Mouse (Mus musculus) 3T3-L1 (cell line): ENCODE measurements around the gene Atxn7l2.
"Not testable (repeated sequence)": the region's sequence is repeated elsewhere in the genome, so short reads cannot be mapped to it uniquely, and the experiment has no call there.

Experiments used
- DNase-seq: peaks from one replicate; pipeline ENCODE4 v3.0.0-alpha.2; 2015; ENCODE audit warnings: low read depth, low spot score

Gene Atxn7l2

DNA sequence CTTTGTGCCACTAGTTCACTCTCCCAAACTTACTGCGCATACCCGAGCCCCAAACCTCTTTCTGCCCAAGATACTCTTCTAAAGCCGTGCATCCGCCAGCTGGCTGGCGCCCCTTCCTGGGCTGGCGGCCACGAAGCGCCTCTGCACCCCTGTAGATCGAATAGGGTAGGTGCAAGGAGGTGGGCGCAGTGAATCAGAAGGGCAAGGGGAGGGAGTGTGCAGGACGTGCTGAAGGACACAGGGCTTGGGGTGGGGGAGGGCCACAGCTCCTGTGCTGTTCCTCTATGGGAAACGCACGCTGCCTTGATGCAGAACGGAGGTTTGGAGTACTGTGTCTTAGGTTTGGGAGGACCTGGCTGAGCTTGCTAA, at the start of gene Atxn7l2:
TSS of gene Atxn7l2 (minus strand) at position 164 of the 369 bp plus-strand sequence.
- DNase-seq = no peak

DNA sequence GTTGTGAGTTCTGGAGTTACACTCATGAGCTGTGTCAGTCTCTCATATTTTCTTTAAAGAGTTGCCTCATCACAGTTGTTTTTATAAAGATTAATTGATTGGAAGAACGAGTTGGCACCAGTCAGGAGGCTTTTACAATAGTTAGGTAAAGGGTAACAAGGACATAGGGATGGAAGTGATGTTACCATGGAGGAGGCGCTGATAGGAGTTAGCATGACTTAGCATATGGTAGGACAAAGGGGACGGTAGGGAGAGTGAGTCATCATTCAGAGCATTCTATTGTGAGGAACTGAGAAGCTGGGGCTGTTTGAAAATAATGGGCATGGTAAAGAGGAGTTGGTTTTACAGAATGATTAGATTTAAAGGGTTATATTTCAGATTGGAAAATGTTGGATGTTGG, 48.6 kb upstream of the Atxn7l2 start:
- DNase-seq = peak; percentile 70

- peak; percentile 42 for DNase-seq
Measured at GRCm38 (mm10) chr3:108257831-108258500, 47.2 kb upstream of the Atxn7l2 start.

GRCm38 (mm10) chr3:108256719-108257637, 46.2 kb upstream of the Atxn7l2 start, which contains the start of gene Psma5:
Gene Psma5, plus strand, starts transcription at chr3:108256926.
- DNase-seq = peak; percentile 100

DNA sequence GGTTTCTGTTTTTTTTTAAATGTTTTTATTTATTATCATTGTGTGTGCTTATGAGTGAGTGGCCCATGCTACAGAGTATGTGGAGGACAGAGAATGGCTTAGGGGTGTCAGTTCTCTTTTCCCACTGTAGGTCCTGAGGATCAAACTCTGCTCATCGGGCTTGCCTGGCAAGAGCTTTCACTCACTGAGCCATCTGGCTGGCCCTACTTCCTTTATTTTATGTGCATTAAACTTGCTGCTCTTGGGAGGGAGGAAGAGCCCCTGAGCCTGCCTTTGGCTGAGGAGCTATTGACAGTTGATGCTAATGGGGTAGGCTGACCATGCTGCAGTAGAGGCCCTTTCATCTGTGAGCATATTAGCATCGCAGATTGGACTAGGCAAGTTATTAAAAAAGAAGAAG, 36.1 kb upstream of the Atxn7l2 start:
- DNase-seq = no peak

DNA sequence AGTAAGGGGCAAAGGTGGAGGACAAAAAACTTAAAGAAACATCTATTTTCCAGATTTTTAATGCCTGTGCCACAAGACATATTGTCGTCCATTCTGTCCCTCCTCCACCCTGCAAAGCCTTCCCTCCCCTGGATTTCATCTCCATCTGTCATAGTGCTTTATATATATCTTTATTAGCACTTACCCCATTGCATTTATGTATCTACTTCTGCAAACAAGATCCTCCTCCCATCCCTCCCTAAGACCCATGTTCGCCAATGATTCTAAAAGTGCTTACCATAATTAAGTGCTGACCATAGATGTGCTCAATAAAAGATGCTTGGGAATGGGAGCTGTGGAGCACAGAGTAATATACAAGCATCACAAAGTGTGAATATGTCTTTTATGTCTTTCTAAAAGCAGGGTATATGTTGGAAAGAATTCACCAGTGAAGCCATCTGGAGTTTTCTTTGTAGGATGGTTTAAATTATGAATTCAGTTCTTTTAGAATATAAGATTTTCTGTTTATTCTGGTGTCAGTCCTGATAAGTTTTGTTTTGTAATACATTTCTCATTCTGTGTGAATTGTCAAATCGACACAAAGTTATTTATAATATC, 30.6 kb upstream of the Atxn7l2 start:
- no peak for DNase-seq

DNA sequence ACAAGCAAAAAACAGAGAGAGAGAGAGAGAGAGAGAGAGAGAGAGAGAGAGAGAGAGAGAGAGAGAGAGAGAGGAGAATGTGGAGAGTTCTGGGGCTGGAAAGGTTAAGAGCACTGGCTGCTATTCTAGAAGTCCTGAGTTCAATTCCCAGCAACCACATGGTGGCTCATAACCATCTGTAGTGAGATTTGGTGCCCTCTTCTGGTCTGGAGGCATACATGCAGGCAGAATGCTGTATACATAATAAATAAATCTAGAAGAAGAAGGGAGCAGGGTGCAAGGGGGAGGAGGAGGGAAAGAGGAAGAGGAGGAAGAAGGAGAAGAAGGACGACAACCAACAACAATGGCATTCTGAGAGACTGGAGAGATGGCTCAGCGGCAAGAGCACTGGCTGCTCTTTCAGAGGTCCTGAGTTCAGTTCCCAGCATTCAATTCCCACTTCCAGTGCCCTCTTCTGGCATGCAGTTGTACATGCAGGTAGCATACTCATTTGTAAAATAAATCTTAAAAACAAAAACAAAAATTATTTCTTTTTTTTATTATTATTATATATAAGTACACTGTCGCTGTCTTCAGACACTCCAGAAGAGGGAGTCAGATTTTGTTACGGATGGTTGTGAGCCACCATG, 26.9 kb upstream of the Atxn7l2 start:
- DNase-seq = not testable (repeated sequence)

DNA sequence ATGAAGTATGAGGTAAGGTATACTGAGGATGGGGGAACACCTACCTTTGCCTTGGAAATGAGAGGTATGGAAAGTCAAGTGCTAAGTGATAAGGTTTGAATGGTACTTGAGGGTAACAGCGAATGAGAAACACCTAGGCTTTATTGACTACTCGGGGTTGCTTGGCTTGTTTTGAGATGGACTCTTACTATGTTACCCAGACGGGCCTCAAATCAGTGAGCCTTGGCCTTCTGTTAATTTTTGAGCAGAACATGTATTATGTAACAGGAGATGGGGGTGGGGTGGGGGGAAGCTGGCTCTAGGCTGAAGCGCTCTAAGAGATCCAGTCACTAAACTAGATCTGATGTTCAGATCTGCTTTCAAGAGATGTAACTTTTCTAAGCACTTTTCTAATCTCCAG, 20.9 kb upstream of the Atxn7l2 start:
- no peak for DNase-seq

DNA sequence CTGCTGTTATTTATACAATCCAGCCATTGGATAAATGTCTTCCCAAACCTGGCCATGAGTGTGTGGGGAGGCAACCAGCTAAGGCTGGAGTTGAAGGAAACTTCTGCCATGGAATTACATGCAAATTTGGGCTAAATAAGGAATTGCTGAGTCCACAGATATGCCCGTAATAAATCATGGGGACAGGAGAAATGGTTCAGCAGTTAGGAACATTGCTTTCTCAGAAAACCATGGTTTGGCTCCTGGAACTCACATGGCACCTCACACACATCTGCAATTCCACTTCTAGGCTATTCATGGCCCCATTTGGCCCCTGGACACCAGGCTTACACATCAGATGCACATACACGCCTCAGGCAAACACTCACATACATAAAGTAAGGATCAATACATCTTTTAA, 16.8 kb upstream of the Atxn7l2 start:
- DNase-seq = no peak

DNA sequence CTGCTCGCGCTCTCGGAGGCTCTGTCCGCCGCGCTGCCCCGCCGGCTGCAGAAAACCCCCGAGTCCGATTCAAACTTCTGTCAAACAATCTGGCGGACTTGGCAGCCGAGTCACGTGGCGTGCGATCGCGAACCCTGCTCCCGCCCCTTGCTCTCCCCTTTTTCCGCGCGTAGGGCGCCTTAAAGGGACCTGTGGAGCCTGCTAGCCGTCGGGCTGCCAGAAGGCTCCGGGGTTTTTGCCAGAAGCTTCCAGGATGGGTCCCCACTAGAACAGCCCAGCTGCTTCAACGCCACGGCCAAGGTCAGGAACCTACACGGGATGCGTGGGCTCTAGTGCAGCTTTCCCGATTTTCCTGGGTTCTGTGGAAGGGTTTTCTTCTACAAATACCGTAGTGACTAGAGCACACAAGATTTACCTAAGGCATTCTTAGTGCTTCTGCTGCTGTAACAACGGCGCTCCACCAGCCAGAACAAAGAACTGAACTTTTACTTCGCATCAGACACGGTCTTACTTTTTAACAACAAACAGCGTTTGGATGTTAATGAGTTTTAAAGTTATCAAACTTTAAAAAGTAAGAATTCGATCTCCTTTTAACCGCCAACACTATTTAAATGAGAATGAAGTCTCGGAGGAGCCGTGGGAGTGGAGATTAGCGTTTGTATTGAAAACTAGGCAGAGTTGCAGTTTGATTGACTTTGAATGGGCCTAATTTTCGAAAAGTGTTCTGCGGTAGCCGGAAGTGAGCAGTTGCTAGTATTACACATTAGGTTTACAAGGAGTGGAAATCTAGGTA, 16.0 kb upstream of the Atxn7l2 start, which contains the start of gene Sypl2:
TSS of gene Sypl2 (minus strand) at position 91 of the 793 bp plus-strand sequence.
- DNase-seq = no peak

DNA sequence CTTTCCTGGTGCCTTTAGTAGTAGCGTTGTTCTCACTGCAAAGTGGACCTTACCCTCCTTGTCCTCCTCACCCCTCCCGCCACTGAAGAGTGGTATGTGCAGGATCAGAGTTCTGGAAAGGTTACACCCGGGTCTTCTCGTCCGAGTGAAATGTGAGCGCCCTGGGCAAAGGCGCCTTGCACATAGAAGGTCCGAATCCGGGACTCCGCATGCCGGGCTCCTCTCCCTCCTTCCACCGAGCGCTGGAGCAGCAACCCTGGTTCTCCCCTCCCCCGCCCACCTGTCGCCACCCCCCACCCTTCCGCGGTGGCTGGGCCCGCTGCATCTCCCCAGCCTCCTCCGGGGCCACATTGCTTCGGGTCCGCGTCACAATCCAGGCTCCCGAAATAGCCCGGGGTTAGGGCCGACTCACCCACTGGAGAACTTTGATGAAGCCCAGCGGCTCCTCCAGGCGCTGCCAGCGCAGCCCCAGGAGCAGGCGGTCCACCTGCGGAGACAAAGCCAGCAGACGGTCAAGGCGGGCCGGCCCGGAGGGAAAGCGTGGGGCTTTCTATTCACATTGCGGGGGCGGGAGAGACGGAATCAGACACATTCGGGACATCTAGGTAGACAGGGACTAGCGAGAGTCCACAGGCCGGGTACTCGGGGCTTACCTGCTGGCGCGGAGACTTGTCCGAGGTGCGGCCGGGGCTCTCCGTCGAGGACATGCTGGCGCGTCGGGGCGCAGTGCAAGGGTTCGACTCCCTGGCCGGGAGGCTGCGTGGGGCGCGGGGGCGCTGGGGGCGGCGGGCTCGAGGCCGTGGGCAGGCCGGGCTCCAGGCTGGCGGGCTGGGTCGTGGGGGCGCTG, 15.2 kb upstream of the Atxn7l2 start:
- DNase-seq = no peak

- no peak for DNase-seq
Measured at GRCm38 (mm10) chr3:108220661-108221060, 9.9 kb upstream of the Atxn7l2 start.

GRCm38 (mm10) chr3:108214734-108215133, 4.0 kb upstream of the Atxn7l2 start:
- DNase-seq = peak; percentile 68

- DNase-seq = peak; percentile 23
Measured at GRCm38 (mm10) chr3:108212406-108212805, 1.7 kb upstream of the Atxn7l2 start.

- no peak for DNase-seq
Measured at GRCm38 (mm10) chr3:108211845-108212244, 1.1 kb upstream of the Atxn7l2 start.

DNA sequence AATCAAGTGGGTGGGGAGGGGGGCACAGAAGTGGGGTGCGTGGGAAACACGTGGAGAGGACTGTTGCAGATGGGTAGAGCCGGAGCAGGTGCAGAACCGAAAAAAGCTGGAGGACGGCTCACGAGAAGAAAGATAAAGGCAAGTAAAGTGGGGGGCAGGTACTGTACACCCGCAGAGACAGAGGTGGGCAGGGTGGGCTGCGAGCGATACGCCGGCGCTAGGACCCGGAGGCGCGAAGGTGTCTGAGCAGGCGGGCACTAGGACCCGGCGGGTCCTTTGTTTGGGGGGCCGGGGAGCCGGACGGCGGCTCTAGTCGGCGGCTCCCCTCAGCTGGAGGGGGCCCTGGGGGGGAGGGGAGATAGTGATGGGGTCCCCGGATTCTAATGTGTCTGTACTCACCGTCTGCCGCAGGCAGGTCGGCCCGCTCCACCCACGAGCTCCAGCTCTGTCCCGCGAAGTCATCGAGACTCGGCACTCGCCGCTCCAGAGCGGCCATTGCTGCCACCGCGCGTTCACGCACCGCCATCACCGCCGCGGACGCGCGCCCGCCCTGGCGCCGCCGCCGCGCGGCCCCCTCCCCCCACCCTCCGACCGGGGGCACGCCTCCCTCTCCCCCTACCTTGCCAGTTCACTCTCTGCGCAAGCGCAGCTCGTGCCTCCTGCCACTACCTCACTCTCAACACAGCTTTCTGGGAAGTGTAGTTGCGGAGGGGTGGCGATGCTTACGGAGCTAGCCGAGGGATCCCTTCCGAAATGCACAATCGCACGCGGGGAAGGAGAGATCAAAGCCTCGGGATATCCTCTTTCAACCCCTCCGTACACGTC, 576 bp downstream of the Atxn7l2 start:
- DNase-seq = peak; percentile 98

DNA sequence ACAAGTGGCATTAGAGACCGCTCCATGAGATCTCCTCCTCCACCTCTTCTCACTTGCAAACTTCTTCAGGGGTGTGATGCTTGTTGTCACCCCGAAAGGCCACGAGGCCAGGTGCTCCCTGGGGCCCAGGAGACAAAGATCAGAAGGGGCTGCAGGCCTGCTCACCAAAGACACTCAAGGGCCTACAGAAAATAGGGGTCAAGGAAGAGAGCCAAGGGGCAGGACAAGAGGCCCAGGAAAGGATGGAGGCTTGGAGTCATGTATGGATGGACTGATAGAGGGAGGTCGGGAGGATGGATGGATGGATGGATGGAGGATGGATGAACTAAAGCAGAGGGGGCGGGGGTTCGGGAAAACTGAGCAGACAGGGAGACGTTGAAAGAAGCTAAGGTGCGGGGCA, 1.2 kb downstream of the Atxn7l2 start:
- peak; percentile 31 for DNase-seq

- DNase-seq = no peak
Measured at GRCm38 (mm10) chr3:108209001-108209400, 1.7 kb downstream of the Atxn7l2 start.

DNA sequence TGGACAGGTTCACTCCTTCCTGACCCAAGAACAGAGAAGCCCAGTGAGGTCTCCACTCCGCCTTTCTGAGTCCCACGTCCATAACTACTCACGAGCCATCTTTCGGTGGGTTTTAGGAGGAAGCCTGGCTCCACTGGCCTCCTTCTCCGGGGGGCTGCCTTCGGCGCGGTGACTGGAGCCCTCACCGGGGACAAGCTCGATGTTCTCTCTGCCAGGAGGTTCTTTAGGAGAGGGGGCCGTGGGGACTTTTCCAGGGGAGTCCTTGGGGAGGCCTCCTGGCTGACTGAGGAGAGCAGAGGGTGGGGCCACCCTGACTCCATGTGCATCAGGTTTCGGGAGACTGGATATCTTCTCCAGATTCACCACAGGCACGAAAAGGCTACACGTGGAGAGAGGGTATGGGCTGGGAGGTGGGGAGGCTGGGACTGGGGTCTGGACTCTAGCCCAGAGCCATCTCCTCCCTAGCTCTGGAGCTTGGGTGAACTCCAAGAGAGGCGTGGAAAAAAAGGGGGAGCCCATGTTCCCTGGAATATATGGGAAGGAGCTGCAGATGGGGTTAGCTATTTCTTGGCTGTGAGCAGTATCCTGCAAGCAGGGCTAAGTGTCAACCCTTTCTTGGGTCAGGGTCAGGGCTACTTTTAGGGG, 3.9 kb downstream of the Atxn7l2 start:
- no peak for DNase-seq
